Mouse (Mus musculus): ENCODE results near the gene Alox12.

Alox12 gene

DNA sequence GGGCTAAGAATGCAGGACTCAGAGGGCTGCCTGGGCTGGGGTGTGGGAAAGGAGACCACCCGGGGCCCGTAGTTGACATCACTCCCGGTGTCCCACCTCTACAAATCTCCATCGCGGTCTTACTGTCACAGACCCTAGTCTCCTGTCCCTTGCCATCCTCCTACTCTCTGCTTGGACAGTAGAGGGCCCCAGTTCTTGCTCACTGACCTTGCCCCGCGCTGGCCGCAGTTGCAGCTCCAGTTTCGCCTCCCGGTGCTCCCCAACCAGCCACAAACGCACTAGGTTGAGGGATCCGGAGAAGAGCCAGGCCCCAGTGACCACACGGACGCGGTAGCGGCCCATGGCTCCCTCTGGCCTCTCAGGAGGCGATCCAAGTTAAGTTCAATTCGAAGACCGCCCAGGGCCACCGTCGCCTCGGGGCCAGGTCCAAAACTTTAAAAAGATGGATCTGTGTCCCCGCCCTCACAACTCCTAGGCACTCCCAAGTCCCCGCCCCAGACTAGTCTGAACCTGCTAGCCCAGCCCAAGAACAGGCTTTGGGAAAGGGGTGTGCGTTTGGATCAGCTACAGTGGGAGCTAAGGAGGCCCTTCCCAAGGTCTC lies at the start of gene Alox12:
TSS of gene Alox12 (minus strand) at position 423 of the 601 bp plus-strand sequence.
- DNase-seq (ENCODE audit: low spot score) = peak; percentile 74

DNA sequence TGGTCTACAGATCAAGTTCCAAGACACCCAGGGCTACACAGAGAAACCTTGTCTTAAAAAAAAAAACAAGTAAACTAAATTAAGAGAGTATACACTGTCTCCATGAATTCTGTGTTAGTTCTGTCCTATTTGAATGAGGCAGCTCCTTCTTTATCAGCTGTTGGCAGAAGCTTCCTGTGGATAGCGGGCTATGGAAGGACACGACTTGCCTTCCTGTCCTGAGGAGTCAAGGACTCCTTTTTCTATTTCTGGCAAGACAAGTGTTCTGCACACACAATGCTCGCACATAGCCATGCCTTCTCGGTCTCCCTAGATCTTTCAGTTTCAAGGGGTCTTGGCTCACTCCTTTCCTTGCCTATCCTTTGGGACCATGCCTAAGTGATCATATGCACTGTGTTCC lies 47.1 kb upstream of the Alox12 start:
- no peak for DNase-seq (ENCODE audit: low spot score)

DNA sequence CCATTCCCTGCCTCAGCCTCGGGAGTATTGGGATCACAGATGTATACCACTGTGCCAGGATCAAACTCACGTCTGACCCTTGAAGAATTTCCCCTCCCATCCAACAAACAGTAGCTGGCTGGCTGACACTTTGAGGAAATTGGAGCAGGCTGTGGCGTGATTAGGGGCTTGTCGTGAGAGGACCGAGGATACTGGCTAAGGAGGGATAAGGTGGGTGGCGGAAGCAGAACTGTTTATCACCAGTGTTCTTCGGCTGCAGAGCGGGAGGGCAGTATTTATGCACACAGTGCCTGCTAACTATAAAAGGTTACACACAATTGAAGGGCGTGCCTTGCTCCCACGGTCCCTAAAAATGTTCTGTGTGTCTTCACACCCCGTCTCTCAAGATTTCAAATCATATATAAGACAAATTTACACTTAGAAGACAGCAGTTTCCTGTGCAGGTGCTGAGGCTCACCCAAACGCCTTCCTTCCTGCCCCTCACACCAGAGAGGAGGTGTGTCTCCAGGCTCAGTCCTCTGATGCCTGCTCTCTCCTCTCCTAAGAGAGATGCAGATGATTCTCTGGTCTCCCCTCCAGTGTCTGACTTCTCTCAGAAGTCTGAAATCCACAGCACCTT lies 42.8 kb upstream of the Alox12 start:
- no peak for DNase-seq (ENCODE audit: low spot score)

DNA sequence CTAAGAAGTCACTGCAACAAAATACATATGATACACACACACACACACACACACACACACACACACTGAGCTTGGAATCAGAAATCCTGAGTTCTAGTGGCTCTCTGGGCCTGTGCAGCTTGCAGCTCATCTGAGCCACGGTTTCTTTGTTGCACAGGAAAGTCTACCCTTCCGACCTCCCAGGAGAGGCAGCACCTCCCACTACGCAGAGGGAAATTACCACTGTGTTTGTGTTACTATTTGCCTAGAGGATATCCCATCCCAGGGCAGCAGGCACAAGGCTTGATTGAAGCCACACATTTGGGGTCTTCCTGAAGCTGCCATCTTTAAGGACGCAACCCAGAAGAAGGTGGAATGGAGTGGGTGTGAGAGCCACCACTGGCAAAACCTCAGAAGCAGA lies 42.3 kb upstream of the Alox12 start:
- DNase-seq (ENCODE audit: low spot score) = no peak

DNA sequence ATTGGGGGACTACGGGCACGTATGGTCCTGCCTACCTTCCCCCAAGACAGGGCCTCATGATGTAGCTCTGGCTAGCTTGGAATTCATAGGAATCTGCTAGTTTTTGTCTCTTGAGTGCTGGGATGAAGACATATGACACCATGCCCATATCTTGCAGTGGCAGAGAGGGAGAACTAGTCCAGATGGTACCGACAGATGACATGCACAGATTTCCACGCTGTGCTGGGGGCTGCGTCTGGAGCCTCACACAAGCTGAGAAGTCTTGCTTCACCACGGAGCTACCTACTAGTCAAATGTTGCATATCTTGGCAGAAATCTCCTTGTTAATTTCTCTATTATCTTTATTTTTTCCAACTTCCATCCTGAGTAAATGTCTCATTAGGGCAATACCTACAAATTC lies 38.7 kb upstream of the Alox12 start:
- DNase-seq (ENCODE audit: low spot score) = no peak

DNA sequence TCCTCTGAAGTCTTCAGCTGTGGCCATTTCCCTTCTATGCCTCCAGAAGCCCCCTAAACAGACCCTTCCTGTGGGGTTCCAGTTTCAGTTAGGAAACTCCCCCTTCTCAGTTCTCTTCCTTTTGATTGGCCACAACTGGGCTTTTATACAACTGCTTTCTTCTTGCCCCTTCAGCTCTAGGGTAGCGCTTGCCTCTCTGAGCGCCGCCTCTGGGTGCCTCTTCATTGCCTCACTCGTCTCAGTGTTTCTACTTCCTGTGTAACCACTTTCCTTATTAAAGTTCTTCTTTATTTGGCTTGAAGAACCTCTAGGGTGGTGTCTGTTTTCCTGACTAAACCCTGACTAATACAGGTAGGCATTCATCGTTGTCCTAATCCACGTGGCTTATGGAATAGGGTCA lies 36.1 kb upstream of the Alox12 start:
- DNase-seq (ENCODE audit: low spot score) = no peak

DNA sequence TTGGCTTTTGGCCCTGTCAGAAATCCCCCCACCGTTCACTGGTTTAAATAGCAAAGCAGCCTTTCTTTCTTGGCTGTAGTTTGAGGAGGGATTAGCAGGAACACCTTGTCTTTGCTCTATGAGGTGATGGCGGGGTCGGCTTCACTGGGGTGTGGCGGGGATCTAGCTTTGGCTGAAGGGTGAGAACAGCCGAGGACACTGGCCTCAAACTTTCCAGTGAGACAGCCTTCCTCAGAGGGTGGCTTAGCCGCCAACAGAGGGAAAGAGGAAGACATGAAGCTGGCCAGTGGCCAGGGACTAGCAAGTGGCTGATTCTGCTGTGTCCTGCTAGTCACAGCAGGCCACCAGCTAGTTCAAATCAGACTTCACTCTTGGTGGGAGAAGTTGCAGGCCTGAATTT lies 34.1 kb upstream of the Alox12 start:
- no peak for DNase-seq (ENCODE audit: low spot score)

DNA sequence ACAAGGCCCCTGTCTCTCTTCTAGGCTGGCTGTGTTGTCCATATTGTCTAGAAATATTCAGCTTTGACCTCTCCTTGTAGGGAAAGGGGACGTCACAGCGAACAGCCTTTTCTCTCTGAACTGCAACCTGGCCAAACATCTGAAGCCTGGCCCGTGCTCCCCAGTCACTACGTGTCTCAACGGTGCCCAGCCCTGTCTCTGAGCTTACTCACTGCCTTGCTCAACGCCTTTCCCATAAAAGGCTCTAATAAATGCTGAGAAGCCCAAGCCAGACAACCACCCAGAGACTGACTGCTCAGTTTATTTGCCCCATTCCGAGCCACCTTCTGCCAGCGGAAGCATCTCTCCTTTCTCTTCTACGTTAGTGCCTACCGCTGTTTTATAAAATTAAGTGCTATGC lies 32.9 kb upstream of the Alox12 start:
- no peak for DNase-seq (ENCODE audit: low spot score)

DNA sequence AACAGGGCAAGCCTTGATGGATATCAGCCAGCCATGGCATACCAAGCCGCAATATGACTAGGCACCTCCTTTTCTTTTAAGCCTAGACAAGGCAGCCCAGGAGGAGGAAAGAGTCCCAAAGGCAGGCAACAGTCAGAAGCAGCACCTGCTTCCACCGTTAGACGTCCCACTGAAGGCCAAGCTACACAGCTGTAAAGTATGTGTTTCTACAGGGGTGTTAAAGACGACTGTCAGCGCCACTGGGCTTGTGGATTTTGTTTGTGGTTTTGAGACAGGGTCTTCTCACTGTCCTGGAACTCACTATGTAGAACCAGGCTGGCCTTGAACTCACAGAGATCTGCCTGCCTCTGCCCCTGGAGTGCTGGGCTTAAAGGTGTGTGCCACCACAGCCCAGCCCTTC lies 30.5 kb upstream of the Alox12 start:
- DNase-seq (ENCODE audit: low spot score) = no peak

DNA sequence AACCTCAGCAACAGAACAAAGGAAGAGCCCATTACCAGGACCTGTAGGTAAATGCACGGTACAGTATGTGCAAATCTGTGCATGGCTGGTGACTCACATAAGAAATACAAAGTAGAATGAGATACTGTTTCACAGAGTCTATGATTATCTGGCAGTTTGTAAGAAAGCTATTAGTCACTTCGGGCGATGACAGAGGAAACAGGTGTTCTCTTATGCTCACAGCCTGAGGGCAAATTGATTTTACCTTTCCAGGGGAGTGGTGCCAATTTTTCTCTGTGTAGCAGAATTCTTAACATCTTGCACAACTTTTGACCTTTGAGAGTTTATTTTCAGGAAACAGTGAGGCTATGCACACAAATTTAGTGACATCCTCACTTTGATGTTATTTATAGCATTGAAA lies 29.6 kb upstream of the Alox12 start:
- DNase-seq (ENCODE audit: low spot score) = no peak

DNA sequence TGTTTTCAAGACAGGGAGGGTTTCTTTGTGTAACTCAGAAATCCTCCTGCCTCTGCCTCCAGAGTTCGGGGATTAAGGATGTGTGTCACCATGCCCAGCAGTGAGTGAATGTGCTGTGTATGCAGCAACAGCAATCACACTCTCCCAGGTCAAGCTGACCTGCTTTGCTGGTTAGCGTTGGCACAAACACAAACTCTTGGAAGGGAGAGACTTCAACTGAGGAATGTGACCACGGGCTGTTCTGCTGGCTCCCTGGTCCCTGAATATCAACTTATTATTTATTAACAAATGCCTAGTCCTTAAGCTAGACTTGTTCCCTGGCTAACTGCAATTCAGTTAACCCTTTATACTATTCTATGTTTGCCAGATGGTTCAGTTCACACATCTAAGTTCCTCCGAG lies 28.5 kb upstream of the Alox12 start:
- DNase-seq (ENCODE audit: low spot score) = no peak

DNA sequence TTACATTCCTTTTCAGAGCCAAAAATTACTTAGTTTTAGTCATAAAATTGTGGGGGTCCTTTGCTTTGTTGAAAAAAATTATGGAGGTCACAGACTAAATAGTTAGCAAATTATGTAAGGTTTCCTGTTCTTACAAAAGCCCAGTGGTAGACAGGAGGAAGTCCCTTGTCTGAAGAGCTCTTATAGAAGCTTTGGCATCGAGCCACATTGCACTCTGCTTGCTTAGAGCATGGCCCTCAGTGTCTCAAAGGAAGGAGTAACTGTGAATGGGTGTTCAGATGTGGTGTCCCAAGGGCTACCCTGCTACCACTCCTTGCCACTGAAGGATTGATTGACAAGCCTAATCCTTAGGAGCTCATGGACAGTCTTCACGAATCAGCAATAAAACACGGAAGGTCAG lies 25.3 kb upstream of the Alox12 start:
- DNase-seq (ENCODE audit: low spot score) = no peak

DNA sequence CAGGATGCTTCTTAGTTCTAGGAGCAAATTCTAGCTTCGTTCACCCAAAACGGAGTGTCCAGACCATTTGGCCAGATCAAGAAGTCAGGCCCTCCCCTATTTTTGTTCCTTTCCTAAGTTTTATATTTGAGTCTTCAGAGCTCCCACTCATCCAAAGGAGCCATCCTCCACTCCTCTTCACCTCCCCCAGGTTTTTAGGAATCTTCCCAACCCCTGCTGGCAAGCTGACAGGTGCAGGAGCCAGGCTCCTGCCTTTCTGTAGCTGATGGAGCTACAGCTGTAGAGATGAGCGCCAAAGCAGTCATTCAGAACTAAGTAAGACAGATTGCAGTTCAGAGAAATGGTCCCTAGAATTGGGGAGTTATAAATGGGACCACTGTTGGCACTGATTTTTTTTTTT lies 23.8 kb upstream of the Alox12 start:
- no peak for DNase-seq (ENCODE audit: low spot score)

DNA sequence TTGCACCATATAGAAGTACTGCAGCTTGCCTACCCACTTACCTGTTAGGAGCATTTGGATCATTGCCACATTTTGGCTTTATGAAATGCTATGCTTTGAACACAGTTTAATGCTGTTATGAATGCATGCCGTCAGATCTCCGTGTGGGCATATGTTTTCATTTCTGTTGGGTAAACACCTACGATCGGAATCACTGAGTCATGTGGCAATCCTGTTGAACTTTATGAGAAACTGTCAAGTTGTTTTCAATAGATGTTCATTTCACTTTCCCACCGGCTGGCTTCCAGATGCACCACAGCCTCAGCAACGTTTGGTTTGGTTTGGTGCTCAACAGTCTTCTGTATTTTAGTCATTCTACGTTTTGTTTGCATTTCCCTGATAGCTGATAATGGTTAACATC lies 16.5 kb upstream of the Alox12 start:
- DNase-seq (ENCODE audit: low spot score) = no peak

DNA sequence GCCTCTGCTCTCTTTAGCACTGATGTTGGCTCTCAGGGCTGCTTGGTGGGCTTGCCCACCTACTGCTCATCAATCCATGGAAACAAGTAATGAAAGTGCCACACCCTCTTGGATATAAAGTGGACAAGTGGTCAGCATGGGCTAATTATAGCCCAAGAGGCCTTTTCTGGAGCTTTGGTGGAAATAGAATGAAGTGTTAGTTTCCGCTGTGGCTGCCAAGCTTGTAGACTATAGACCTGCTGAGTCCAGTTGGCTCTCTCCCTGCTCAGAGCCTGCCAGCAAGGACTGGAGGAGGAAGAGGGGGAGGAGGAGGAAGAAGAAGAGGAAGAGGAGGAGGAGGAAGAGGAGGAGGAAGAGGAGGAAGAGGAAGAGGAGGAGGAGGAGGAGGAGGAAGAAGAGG lies 11.3 kb upstream of the Alox12 start:
- no peak for DNase-seq (ENCODE audit: low spot score)

DNA sequence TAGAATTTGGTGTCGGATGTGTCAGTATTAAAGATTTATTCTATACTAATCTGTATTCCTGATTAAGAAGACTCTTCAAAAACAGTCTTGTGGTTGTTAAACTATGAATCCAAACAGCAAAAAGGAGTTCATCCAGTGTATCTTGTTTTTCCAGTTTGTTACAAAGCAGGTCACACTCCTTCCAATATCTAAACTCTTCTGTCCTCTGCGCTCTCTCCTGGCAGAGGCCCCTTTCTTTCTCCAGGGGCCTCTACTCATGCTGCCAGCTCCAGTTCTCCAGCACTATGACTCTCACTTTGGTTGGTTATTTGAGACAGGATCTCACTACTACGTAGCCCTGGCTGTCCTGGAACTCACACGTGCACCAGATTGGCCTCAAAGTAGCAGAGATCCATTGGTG lies 10.7 kb upstream of the Alox12 start:
- DNase-seq (ENCODE audit: low spot score) = no peak

DNA sequence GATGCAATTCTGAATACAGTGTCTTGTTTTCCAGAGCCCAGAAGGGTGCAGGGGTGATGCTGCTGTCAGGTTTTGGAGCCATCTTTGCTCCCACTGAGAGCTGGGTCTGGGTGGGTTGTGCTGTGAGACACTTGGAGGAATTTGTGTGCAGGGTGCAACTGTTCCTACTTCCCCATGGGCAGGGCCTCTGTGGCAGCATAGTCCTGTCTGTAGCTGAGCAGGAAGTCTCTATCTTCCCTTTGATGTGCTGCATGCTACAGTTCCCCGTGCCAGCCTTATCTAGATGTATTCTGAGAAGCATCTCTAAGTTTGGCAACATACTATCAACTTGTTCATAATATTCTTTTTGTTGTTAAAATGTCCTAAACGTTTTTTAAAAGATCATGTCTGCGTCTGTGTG lies 10.1 kb upstream of the Alox12 start:
- no peak for DNase-seq (ENCODE audit: low spot score)

DNA sequence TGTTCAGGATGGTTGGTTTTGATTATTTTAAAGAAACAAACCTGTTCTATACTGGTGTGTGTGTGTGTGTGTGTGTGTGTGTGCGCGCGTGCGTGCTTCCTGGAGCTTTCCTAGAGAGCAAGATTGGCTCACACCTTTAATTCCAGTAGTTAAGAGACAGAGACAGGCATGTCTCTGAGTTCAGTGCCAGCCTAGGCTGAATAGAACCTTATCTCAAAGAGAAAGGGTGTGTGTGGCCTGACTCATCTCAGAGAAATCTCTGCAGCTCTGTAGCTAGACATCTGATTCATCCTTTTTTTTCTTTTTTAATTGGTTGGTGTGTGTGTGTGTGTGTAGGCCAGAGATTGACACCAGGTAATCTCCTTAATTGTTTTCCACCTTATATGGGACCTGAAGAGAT lies 3.9 kb upstream of the Alox12 start:
- DNase-seq (ENCODE audit: low spot score) = no peak

DNA sequence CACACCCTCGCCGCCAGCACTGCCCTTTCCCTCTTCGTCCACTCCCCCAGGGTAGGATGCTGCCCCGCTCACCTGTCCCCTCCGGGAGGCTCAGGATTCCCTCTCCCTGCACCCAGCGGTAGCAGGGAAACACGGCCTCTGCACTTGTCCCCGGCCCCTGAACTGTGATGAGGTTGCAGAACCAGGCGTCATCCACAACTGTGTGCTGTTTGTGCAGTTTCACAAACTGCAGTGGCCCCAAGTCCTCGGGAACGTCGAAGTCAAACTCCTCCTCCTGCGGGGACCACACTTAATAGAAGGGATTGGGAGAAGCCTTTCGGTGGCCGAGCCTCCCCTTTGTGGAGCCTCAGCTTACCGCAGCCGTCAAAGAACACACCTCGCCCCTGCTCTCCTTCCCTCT lies 816 bp downstream of the Alox12 start:
- DNase-seq (ENCODE audit: low spot score) = no peak

DNA sequence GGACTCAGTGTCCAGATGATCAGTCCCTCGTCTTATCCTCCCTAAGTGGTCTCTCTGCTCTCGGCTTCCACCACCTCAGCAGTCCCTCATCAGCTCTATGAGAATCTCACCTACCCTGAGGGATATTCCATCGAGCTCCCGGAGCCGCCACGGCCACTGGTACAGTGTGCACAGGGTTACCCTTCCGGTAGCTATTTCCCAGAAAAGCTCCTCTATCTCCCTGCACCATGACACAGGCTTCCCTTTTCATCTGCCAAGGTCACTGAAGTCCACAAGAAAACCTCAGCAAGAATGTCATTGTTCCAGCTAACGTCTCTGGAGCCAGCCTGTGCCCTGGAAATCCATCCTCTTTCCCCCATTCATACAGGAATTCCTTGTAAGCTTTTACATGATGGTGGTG lies 3.3 kb downstream of the Alox12 start:
- DNase-seq (ENCODE audit: low spot score) = no peak

DNA sequence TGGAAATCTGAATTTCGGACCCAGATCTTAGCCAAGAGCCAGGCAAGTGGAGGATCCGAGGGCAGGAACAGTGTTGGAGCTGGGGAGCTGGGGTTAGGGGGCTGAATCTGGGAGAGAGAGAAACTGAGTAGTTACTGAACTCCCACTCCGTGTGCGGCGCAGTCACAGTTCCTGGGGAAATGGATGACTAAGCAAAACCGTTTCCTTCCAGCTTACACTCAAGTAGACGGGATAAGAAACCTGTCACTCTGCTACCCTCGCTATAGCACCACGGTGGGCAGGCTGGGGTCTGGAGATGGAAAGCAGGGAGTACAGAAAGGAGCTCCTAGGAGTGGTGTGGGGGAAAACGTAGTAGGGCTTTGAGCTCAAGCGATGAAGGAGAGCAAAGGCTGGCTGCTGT lies 5.0 kb downstream of the Alox12 start:
- DNase-seq (ENCODE audit: low spot score) = no peak

DNA sequence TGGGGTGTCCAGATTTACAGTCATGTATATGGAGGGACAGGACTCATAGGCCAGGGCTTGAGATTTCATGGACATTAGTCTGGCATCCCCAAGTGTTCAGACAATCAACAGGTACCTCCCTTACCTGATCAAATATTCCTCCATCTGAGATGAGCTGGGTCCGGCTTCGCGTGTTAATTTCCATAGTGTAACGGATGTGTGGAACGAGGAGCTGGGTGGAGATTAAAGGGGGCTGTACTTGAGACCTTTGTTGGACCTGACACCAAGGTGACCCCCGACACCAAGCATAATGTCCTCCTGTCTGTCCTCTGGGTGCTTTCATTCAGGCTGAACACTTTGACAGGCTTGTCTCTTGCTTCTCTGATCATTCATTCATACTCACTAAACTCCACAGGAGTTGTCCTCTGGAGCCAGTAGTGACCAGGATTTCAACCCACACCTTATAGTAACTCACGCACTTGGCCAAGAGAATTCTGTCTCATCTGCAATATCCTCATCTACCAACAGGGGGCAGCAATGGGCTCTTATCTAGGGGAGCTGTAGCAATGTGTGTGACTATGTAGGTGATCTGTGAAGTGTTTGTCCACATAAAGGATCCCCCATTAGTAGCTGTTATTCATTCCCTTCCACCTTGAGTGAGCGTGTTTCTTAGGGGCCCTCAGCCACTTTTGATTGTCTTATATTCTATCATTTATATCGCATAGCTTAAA lies 7.9 kb downstream of the Alox12 start:
- peak; percentile 60 for DNase-seq (ENCODE audit: low spot score)

DNA sequence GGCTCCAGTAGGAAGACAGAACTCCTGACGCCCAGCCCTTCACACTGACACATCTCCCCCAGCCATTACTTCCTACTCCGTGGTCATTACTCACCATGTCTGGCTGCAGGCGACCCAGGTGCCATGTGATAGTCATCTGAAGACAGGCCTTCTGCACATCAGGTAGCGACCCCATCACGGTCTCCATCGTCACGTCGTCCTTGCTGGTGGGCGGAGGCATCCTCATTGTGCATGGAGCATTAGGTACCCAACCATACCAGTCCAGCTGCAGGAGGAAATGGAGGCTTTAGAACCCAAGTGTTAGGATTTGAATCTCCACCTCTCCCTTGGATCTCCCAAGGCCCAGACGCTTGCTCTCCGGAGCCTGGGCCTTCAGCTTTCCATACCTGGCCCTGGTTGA lies 12.6 kb downstream of the Alox12 start:
- no peak for DNase-seq (ENCODE audit: low spot score)
